Mouse (Mus musculus): ENCODE data around the gene Rbm6.

Rbm6 gene

GRCm38 (mm10) chr9:107748063-107748462 is 125.0 kb downstream of the Rbm6 start:
- no peak for DNase-seq (ENCODE audit: low spot score)

DNA sequence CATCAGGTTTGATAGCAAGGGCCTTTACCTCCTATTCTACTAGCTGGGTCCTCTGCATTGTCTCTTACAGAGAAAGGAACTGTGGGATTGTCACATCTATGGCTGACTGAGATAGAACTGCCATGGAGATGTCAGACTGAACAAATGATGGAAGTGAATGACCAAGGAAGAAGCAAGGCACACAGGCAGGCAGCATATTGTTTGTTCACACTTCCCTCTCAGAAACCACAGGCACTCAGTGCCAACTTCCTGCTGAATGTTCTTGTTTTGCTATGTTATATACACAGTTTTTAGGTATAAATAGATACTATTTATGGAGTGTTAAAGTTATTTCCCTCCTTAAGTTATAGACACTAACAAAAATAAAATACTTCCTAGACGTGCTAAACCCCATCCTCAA is 125.7 kb downstream of the Rbm6 start:
- DNase-seq (ENCODE audit: low spot score), result no peak

DNA sequence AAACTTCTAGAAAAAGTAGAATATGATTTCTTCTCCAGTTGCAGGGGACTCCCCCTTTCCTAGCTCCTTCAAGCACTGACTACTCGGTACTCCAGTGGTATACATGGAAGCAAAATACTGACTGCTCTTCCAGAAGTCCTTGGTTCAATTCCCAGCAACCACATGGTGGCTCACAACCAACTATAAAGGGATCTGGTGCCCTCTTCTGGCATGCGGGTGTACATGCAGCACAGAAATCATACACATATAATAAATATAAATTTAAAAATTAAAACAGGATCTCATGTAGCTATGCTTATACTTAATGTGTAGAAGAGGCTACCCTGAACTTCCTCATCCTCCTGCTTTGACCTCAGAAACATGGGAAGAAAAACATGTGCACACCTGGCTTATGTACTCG is 126.4 kb downstream of the Rbm6 start:
- no peak for DNase-seq (ENCODE audit: low spot score)

- DNase-seq (ENCODE audit: low spot score), result no peak
Observed at GRCm38 (mm10) chr9:107744061-107744460, 129.0 kb downstream of the Rbm6 start.

DNA sequence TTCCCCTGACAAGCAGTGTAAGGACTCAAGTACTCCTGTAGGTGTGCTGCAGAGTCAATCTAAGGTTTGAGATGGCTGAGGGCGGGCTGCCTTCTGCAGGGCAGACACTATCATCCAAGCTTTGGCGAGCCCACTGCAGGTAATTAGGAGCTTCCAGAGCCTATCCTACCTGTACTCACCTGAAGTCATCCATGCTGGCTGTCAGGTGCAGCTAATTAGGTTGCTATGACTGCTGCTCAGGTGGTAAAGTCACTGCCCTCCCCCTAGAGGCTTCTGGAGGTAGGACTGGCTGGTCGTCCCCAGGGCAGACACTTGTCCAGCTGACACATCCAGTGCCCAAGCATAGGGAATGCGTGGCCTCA is 134.2 kb downstream of the Rbm6 start:
- no peak for DNase-seq (ENCODE audit: low spot score)

GRCm38 (mm10) chr9:107738020-107738840 is 134.8 kb downstream of the Rbm6 start:
- peak; percentile 90 for DNase-seq (ENCODE audit: low spot score)

GRCm38 (mm10) chr9:107736185-107736485 is 136.9 kb downstream of the Rbm6 start:
- no peak for DNase-seq (ENCODE audit: low spot score)

GRCm38 (mm10) chr9:107735356-107736184 is 137.5 kb downstream of the Rbm6 start:
- no peak for DNase-seq (ENCODE audit: low spot score)

DNA sequence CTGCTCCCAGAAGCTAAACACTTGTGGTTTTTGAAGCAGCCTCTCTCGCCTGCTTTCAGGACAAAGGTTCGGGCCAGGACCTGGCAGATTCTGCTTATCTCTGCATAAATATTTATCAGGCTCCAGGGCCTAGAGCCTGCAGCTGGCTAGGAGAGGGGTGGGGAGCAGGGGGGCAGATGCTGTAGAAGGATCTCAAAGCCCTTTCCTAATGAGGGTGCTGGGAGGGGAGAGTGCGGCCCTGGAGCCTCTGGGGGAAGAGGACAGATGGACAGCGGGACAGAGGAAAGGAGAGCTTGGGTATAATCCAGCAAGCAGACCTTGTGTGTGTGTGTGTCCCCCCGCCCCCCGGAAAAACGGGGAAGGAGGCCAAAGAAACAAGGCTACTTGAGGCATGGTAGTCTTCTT is 138.5 kb downstream of the Rbm6 start:
- no peak for DNase-seq (ENCODE audit: low spot score)

DNA sequence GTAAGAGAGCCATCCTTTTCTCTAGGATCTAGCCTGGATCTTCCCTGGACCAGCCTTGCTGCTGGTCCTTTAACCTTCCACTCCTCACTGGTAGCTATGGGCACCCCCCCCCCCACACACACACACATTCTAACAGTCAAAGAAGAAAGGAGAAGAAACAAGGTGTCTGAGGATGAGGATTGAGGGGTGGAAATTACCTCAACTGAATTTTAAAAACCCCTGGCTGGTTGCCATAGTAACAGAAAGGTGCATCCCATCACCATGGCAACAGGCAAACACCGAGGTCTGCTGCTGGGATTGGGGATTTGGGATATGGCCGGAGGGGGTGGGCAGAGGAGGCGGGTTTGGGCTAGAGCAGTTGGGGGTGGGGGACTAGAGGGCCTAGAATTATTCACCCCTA is 143.3 kb downstream of the Rbm6 start:
- no peak for DNase-seq (ENCODE audit: low spot score)

DNA sequence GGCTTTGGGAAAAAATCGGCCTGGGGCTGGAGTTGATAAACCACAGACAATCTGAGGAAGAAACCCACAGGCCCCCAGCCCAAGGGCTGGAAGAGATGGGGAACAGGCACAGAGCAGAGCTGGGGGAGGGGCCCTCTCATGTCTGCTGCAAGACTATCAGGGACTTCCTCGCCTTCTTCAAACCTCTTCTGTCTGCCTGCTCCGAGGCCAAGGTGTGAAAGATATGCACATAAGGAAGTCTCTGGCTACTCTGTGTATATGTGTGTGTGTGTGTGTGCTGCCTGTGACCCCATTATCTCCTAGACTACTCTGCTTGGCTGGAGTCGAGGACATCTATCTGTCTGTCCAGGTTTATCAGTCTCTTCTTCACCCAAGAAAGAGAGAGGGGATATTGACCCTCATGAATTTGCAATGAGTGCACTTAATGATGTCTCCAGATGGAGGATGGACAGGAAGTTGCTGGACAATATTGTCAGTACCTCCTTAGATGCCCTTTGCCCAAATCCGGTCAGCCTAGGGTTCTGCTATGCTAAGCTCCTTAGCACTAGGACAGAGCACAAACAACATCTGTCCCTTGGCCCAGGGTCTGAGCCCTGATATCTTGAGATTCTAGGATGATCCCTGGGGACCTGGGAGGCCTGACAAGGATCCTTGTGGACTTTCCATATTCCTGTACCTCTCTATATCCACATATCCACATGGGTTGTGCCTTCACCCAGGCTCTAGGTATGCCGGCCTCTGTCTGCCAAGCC is 143.9 kb downstream of the Rbm6 start:
- DNase-seq (ENCODE audit: low spot score), result no peak

GRCm38 (mm10) chr9:107727041-107727440 is 146.0 kb downstream of the Rbm6 start:
- no peak for DNase-seq (ENCODE audit: low spot score)

- DNase-seq (ENCODE audit: low spot score), result no peak
Observed at GRCm38 (mm10) chr9:107724796-107725195, 148.2 kb downstream of the Rbm6 start.

- DNase-seq (ENCODE audit: low spot score), result no peak
Observed at GRCm38 (mm10) chr9:107723794-107724531, 149.1 kb downstream of the Rbm6 start.
